10 mouse cellular contexts compared by ENCODE assay signal in the genomic region with DNA sequence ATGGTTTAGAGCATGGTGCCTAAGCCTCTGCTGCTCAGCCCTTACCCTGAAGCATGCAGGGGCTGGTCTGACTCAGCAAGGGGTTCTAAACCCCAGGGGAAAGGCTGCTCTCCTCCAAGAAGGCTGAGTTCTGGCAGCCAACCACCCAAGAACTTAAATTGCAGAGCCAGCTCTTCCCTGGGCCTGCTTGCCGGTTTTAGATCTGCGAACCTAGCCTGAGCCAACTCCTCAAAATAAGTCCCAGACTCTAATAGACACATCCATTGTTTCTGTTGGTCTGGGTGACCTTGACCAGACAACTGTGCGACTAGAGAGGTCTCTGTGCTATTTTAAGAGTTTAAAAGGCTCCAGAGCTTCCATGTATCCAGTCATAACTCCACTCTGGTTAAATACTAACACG. TPM values are rescaled to one million over a fixed set of nuclear protein-coding genes. Genes with fewer than 3 reads are reported as not detected.
DNase-seq lines count a peak whose midpoint lies in the region; ATAC-seq and TF ChIP-seq lines count a peak whose summit lies in the region.
"Had no signal": no experiment of that assay in that cellular context is flagged by ENCODE, and none has a peak within 500 bp of the region (broad histone marks: within the 10 kb centered on the region; RNA-seq: fewer than 3 reads in every experiment).

No protein-coding gene starts in this region.

- H3K9me3 ChIP-seq in embryonic facial prominence, embryonic 15.5 days (replicated peaks): no peaks in the 10 kb centered on the region
- H3K9me3 ChIP-seq in heart, embryonic 15.5 days (replicated peaks): no peaks in the 10 kb centered on the region

- no peaks in the 10 kb centered on the region for H3K27me3 ChIP-seq in embryonic facial prominence, embryonic 15.5 days
- H3K27me3 ChIP-seq in heart, embryonic 15.5 days: no peaks in the 10 kb centered on the region
- no peaks in the 10 kb centered on the region for H3K27me3 ChIP-seq in myocyte (ENCODE audit: control insufficient read depth, insufficient read depth, insufficient read length)

- no peak for DNase-seq in left cerebral cortex, adult 2 months (ENCODE audit: extremely low spot score in 1 of 2, low spot score in 2 of 2)
- no peak for DNase-seq in left cerebral cortex, postnatal 10 days (ENCODE audit: extremely low spot score in 1 of 2, low spot score in 2 of 2)
- DNase-seq in layer of hippocampus, postnatal 25 days (ENCODE audit: extremely low spot score in 1 of 2, low spot score in 1 of 2): no peak
- no peak for DNase-seq in cerebellum, adult 8-10 months
- DNase-seq: adrenal gland, adult 8-10 months; cerebellum, postnatal 14 days had no signal

- H3K4me3 ChIP-seq in left cerebral cortex, adult 2 months: peak overlapping the region; percentile 17
- no peak overlapping the region for H3K4me3 ChIP-seq in embryonic facial prominence, embryonic 15.5 days (replicated peaks)
- no peak overlapping the region for H3K4me3 ChIP-seq in heart, embryonic 15.5 days
- no peak overlapping the region for H3K4me3 ChIP-seq in myocyte

- no peaks in the 10 kb centered on the region for H3K79me2 ChIP-seq in myocyte (ENCODE audit: control insufficient read depth, insufficient read depth)

- intact Hi-C loops in left cerebral cortex, adult 2 months (cut with DNase I): loop anchor here (5.0 kb wide), 1 partner anchor 529 kb away; no protein-coding TSS in a partner anchor
- intact Hi-C loops in left cerebral cortex, postnatal 10 days (cut with DNase I): no loop called here

- H3ac ChIP-seq in myocyte (ENCODE audit: control insufficient read depth, insufficient read length): no peak overlapping the region

- no peak for ATAC-seq in embryonic facial prominence, embryonic 15.5 days (ENCODE audit: insufficient number of reproducible peaks, low FRiP score, low TSS enrichment, low read depth)
- ATAC-seq in heart, embryonic 15.5 days (replicated peaks; ENCODE audit: insufficient number of reproducible peaks, insufficient read depth, low FRiP score, low read depth): no peak

- no peak overlapping the region for H3K4me2 ChIP-seq in embryonic facial prominence, embryonic 15.5 days (replicated peaks)
- H3K4me2 ChIP-seq in heart, embryonic 15.5 days: peak overlapping the region; percentile 35
- peak overlapping the region; percentile 41 for H3K4me2 ChIP-seq in myocyte (ENCODE audit: low read depth)

- 0 out of 2 replicates have a peak overlapping the region, but pooled peaks have one; percentile 9 for H3K9ac ChIP-seq in embryonic facial prominence, embryonic 15.5 days
- H3K9ac ChIP-seq in heart, embryonic 15.5 days: no peak overlapping the region

- WGBS in embryonic facial prominence, embryonic 15.5 days: 64% methylated on average over 4 of the region's 4 CpGs
- 38% methylated on average over 4 of the region's 4 CpGs for WGBS in heart, embryonic 15.5 days

- peaks cover 16% of the 10 kb centered on the region; the same call in 1 of the 2 replicates for H3K4me1 ChIP-seq in embryonic facial prominence, embryonic 15.5 days
- H3K4me1 ChIP-seq in heart, embryonic 15.5 days (replicated peaks): peaks cover 50% of the 10 kb centered on the region

- TF ChIP-seq POLR2A in myocyte (IDR thresholded peaks at IDR 0.05; ENCODE audit: insufficient read length, low read depth): no peak

- H3K36me3 ChIP-seq in embryonic facial prominence, embryonic 15.5 days: no peaks in the 10 kb centered on the region; the same call in 1 of the 2 replicates
- H3K36me3 ChIP-seq in heart, embryonic 15.5 days: no peaks in the 10 kb centered on the region
- no peaks in the 10 kb centered on the region for H3K36me3 ChIP-seq in myocyte (ENCODE audit: control insufficient read depth, insufficient read depth)

- H3K27ac ChIP-seq in left cerebral cortex, adult 2 months: peak overlapping the region; percentile 62; the same call in 1 of the 2 replicates
- peak overlapping the region; percentile 53; the same call in 1 of the 2 replicates for H3K27ac ChIP-seq in embryonic facial prominence, embryonic 15.5 days (replicated peaks)
- peak overlapping the region; percentile 96 for H3K27ac ChIP-seq in heart, embryonic 15.5 days

- no peak for TF ChIP-seq CTCF in left cerebral cortex, adult 2 months (IDR thresholded peaks at IDR 0.05)

TF ChIP-seq in myocyte, 11 proteins besides CTCF, POLR2A, EP300 and RAD21:
- TF ChIP-seq USF1 (IDR thresholded peaks at IDR 0.05; ENCODE audit: low read depth) (no peak), MAX (IDR thresholded peaks at IDR 0.05; ENCODE audit: low read depth) (no peak), SRF (IDR thresholded peaks at IDR 0.05; ENCODE audit: control insufficient read depth, insufficient read length, low read depth) (no peak), E2F4 (IDR thresholded peaks at IDR 0.05; ENCODE audit: insufficient read depth) (no peak), REST (IDR thresholded peaks at IDR 0.05; ENCODE audit: insufficient read depth, insufficient read length) (no peak), TCF3 (IDR thresholded peaks at IDR 0.05; ENCODE audit: insufficient read length, low read depth) (no peak), MYOG (IDR thresholded peaks at IDR 0.05; ENCODE audit: control insufficient read depth in 1 of 3, insufficient read depth in 1 of 3, insufficient read length in 2 of 3, low read depth in 2 of 3) (no peak), TCF12 (IDR thresholded peaks at IDR 0.05; ENCODE audit: insufficient read depth, poor library complexity, severe bottlenecking) (no peak), CEBPB (IDR thresholded peaks at IDR 0.05; ENCODE audit: insufficient read depth, poor library complexity, severe bottlenecking) (no peak)

RNA-seq across cellular contexts. Expression of a gene that starts 2.4 kb away (rescaled TPM):
- total RNA-seq in left cerebral cortex, adult 2 months (2021): 100 to 1,000 TPM; 302 to 313 TPM
- 100 to 1,000 TPM; 148 to 152 TPM for total RNA-seq in left cerebral cortex, postnatal 10 days (2021)
- polyA plus RNA-seq in embryonic facial prominence, embryonic 15.5 days (2015; fragmentation: Nextera tagmentation; extraction: Ambion mirVana): 65.2 and 67.0 TPM in 2 replicates
- polyA plus RNA-seq in heart, embryonic 15.5 days (2015; fragmentation: Nextera tagmentation; extraction: Ambion mirVana): 72.4 and 82.5 TPM in 2 replicates
- 60.9 TPM for polyA plus RNA-seq in myocyte (2012; fragmentation: generic; extraction: Trizol)
- total RNA-seq in layer of hippocampus, postnatal 25 days (2021): 100 to 1,000 TPM; 222 to 256 TPM

RNA-seq across cellular contexts. Expression of a gene that starts 19.2 kb away (rescaled TPM):
- 10 to 100 TPM; 82.4 to 88.9 TPM for total RNA-seq in left cerebral cortex, adult 2 months (2021)
- 100 to 1,000 TPM; 112 to 114 TPM for total RNA-seq in left cerebral cortex, postnatal 10 days (2021)
- polyA plus RNA-seq in embryonic facial prominence, embryonic 15.5 days (2015; fragmentation: Nextera tagmentation; extraction: Ambion mirVana): 361 and 369 TPM in 2 replicates
- polyA plus RNA-seq in heart, embryonic 15.5 days (2015; fragmentation: Nextera tagmentation; extraction: Ambion mirVana): 230 and 277 TPM in 2 replicates
- polyA plus RNA-seq in myocyte (2012; fragmentation: generic; extraction: Trizol): 162 TPM
- total RNA-seq in layer of hippocampus, postnatal 25 days (2021): 100 to 1,000 TPM in 1 of 2 experiments, 10 to 100 TPM in 1; 92.3 to 104 TPM

RNA-seq across cellular contexts. Expression of a gene that starts 44.0 kb away (rescaled TPM):
- 1 to 10 TPM; 3.8 to 4.0 TPM for total RNA-seq in left cerebral cortex, adult 2 months (2021)
- total RNA-seq in left cerebral cortex, postnatal 10 days (2021): 1 to 10 TPM; 2.0 to 3.4 TPM
- 6.6 and 7.4 TPM in 2 replicates for polyA plus RNA-seq in embryonic facial prominence, embryonic 15.5 days (2015; fragmentation: Nextera tagmentation; extraction: Ambion mirVana)
- polyA plus RNA-seq in heart, embryonic 15.5 days (2015; fragmentation: Nextera tagmentation; extraction: Ambion mirVana): 8.9 and 9.2 TPM in 2 replicates
- polyA plus RNA-seq in myocyte (2012; fragmentation: generic; extraction: Trizol): 6.0 TPM
- 1 to 10 TPM; 1.9 to 3.1 TPM for total RNA-seq in layer of hippocampus, postnatal 25 days (2021)
- total RNA-seq: G1E had no signal
- polyA plus RNA-seq: G1E had no signal
